Mouse (Mus musculus) midbrain, embryonic 10.5 days (tissue): ENCODE measurements at regions not wholly inside any gene's neighbourhood (a gene's known extent, or its start where the extent isn't known, plus 50 kb on each side); places are given as distances from the start of the nearest gene placed in this dataset.

Experiments used
- DNase-seq: peaks from one replicate; pipeline ENCODE4 v3.0.0-alpha.2; 2017; ENCODE audit warnings: low spot score
- H3K27ac ChIP-seq: fragments of 300-500 bp; sonication (generic); replicated peaks from 2 replicates; pipeline ENCODE4 v1.5.1; 2016; ENCODE audit warnings: mild to moderate bottlenecking
- H3K27me3 ChIP-seq: fragments of 300-500 bp; sonication (generic); 2 replicates; pipeline ENCODE4 v1.6.1; 2016; ENCODE audit warnings: low read depth, mild to moderate bottlenecking; ENCODE audit not compliant: poor library complexity, severe bottlenecking
- H3K36me3 ChIP-seq: fragments of 300-500 bp; sonication (generic); 2 replicates; pipeline ENCODE4 v1.6.1; 2016; ENCODE audit warnings: mild to moderate bottlenecking, moderate library complexity
- H3K4me1 ChIP-seq: fragments of 300-500 bp; sonication (generic); 2 replicates; pipeline ENCODE4 v1.6.1; 2016
- H3K4me3 ChIP-seq: fragments of 300-500 bp; sonication (generic); 2 replicates; pipeline ENCODE4 v1.5.1; 2016; ENCODE audit warnings: mild to moderate bottlenecking, moderate library complexity
- H3K9me3 ChIP-seq: fragments of 300-500 bp; sonication (generic); replicated peaks from 2 replicates; pipeline ENCODE4 v1.6.1; 2016; ENCODE audit warnings: mild to moderate bottlenecking
- WGBS: fragments of 180-500 bp; shearing (Covaris S2); methylation state at CpG from one replicate; pipeline ENCODE4 v1.1.7; 2016; 5-methylcytosine and 5-hydroxymethylcytosine counted together

- Histone ChIP-seq H3K27me3 (no peaks in the 10 kb centered on the region), H3K36me3 (no peaks in the 10 kb centered on the region), H3K4me3 (no peak overlapping the region), H3K27ac (no peak overlapping the region), H3K9me3 (no peaks in the 10 kb centered on the region), H3K4me1 (no peaks in the 10 kb centered on the region)
- 89% methylated on average over 6 of the region's 6 CpGs for WGBS
- DNase-seq = no peak
These were observed 294.9 kb downstream of the Adgrl2 start for GRCm38 (mm10) chr3:148695453-148695852.

- DNase-seq = no peak
- Histone ChIP-seq H3K4me3 (no peak overlapping the region), H3K27me3 (no peaks in the 10 kb centered on the region), H3K27ac (no peak overlapping the region), H3K36me3 (no peaks in the 10 kb centered on the region), H3K9me3 (no peaks in the 10 kb centered on the region), H3K4me1 (no peaks in the 10 kb centered on the region)
These were observed 307.2 kb downstream of the Adgrl2 start for GRCm38 (mm10) chr3:148683181-148683580.

- no peak for DNase-seq
- 94% methylated on average over 6 of the region's 6 CpGs for WGBS
- Histone ChIP-seq H3K27me3 (no peaks in the 10 kb centered on the region), H3K27ac (no peak overlapping the region), H3K36me3 (no peaks in the 10 kb centered on the region), H3K4me1 (no peaks in the 10 kb centered on the region), H3K4me3 (no peak overlapping the region), H3K9me3 (no peaks in the 10 kb centered on the region)
These were observed 307.8 kb downstream of the Adgrl2 start for GRCm38 (mm10) chr3:148682445-148682994.

- no peak for DNase-seq
- WGBS = 80% methylated on average over 2 of the region's 2 CpGs
These were observed 309.2 kb downstream of the Adgrl2 start for GRCm38 (mm10) chr3:148681186-148681585.

GRCm38 (mm10) chr3:148680737-148681136 lies 309.6 kb downstream of the Adgrl2 start:
- H3K27me3 ChIP-seq = no peaks in the 10 kb centered on the region
- no peaks in the 10 kb centered on the region for H3K4me1 ChIP-seq
- no peaks in the 10 kb centered on the region for H3K36me3 ChIP-seq
- WGBS = 86% methylated on average over 8 of the region's 8 CpGs
- DNase-seq = no peak
- no peaks in the 10 kb centered on the region for H3K9me3 ChIP-seq
- no peak overlapping the region for H3K4me3 ChIP-seq
- H3K27ac ChIP-seq = no peak overlapping the region

More at GRCm38 (mm10) chr3:148681186-148681585, 309.2 kb downstream of the Adgrl2 start:
- no peaks in the 10 kb centered on the region for H3K36me3 ChIP-seq
- no peak overlapping the region for H3K27ac ChIP-seq
- H3K4me1 ChIP-seq = no peaks in the 10 kb centered on the region
- H3K27me3 ChIP-seq = no peaks in the 10 kb centered on the region
- no peak overlapping the region for H3K4me3 ChIP-seq
- no peaks in the 10 kb centered on the region for H3K9me3 ChIP-seq

GRCm38 (mm10) chr3:148680086-148680485 lies 310.3 kb downstream of the Adgrl2 start:
- no peaks in the 10 kb centered on the region for H3K27me3 ChIP-seq
- H3K9me3 ChIP-seq = no peaks in the 10 kb centered on the region
- no peaks in the 10 kb centered on the region for H3K36me3 ChIP-seq
- 93% methylated on average over 4 of the region's 4 CpGs for WGBS
- no peak overlapping the region for H3K4me3 ChIP-seq
- H3K27ac ChIP-seq = no peak overlapping the region
- no peaks in the 10 kb centered on the region for H3K4me1 ChIP-seq
- no peak for DNase-seq

GRCm38 (mm10) chr3:148679121-148679520 lies 311.2 kb downstream of the Adgrl2 start:
- Histone ChIP-seq H3K4me3 (no peak overlapping the region), H3K4me1 (no peaks in the 10 kb centered on the region), H3K9me3 (no peaks in the 10 kb centered on the region), H3K27me3 (no peaks in the 10 kb centered on the region), H3K27ac (no peak overlapping the region), H3K36me3 (no peaks in the 10 kb centered on the region)
- DNase-seq = no peak
- 38% methylated on average over 2 of the region's 2 CpGs for WGBS

- no peak overlapping the region for H3K27ac ChIP-seq
- no peak overlapping the region for H3K4me3 ChIP-seq
- H3K9me3 ChIP-seq = no peaks in the 10 kb centered on the region
- no peaks in the 10 kb centered on the region for H3K4me1 ChIP-seq
- 66% methylated on average over 2 of the region's 2 CpGs for WGBS
- no peaks in the 10 kb centered on the region for H3K36me3 ChIP-seq
- DNase-seq = no peak
- H3K27me3 ChIP-seq = no peaks in the 10 kb centered on the region
These were observed 314.3 kb downstream of the Adgrl2 start for GRCm38 (mm10) chr3:148676025-148676424.

- Histone ChIP-seq H3K4me3 (no peak overlapping the region), H3K27ac (peak overlapping the region; percentile 76), H3K27me3 (no peaks in the 10 kb centered on the region), H3K4me1 (peaks cover 18% of the 10 kb centered on the region), H3K36me3 (no peaks in the 10 kb centered on the region), H3K9me3 (peaks cover 12% of the 10 kb centered on the region; the same call in 1 of the 2 replicates)
- peak; percentile 31 for DNase-seq
- WGBS = 13% methylated on average over 6 of the region's 6 CpGs
These were observed 327.4 kb downstream of the Adgrl2 start for GRCm38 (mm10) chr3:148662888-148663477.

GRCm38 (mm10) chr3:148659024-148659423 lies 331.3 kb downstream of the Adgrl2 start:
- no peak for DNase-seq
- Histone ChIP-seq H3K27ac (no peak overlapping the region), H3K27me3 (no peaks in the 10 kb centered on the region), H3K4me3 (no peak overlapping the region), H3K4me1 (peaks cover 18% of the 10 kb centered on the region), H3K9me3 (no peaks in the 10 kb centered on the region), H3K36me3 (no peaks in the 10 kb centered on the region)
- WGBS = 93% methylated on average over 5 of the region's 5 CpGs

GRCm38 (mm10) chr3:148658368-148658767 lies 332.0 kb downstream of the Adgrl2 start:
- Histone ChIP-seq H3K4me3 (no peak overlapping the region), H3K9me3 (no peaks in the 10 kb centered on the region), H3K27me3 (no peaks in the 10 kb centered on the region), H3K4me1 (peaks cover 12% of the 10 kb centered on the region), H3K36me3 (no peaks in the 10 kb centered on the region), H3K27ac (no peak overlapping the region)
- 79% methylated on average over 8 of the region's 8 CpGs for WGBS
- no peak for DNase-seq

GRCm38 (mm10) chr3:148656187-148656586 lies 334.2 kb downstream of the Adgrl2 start:
- Histone ChIP-seq H3K36me3 (no peaks in the 10 kb centered on the region), H3K9me3 (no peaks in the 10 kb centered on the region; the same call in 1 of the 2 replicates), H3K4me3 (no peak overlapping the region), H3K4me1 (no peaks in the 10 kb centered on the region), H3K27ac (no peak overlapping the region), H3K27me3 (no peaks in the 10 kb centered on the region)
- 91% methylated on average over 7 of the region's 7 CpGs for WGBS
- DNase-seq = no peak

- Histone ChIP-seq H3K4me3 (no peak overlapping the region), H3K36me3 (no peaks in the 10 kb centered on the region), H3K27me3 (no peaks in the 10 kb centered on the region), H3K9me3 (no peaks in the 10 kb centered on the region; the same call in 1 of the 2 replicates), H3K27ac (no peak overlapping the region), H3K4me1 (0 out of 2 replicates have a peak, but pooled peaks cover 3% of the 10 kb centered on the region)
- 83% methylated on average over 8 of the region's 8 CpGs for WGBS
- DNase-seq = no peak
These were observed 340.1 kb downstream of the Adgrl2 start for GRCm38 (mm10) chr3:148650241-148650640.
